Comparison of ENCODE assay signal across 14 mouse cellular contexts in genomic region chr6:53806591-53807023, GRCm38 (mm10). TPM values are rescaled to one million over a fixed set of nuclear protein-coding genes. Genes with fewer than 3 reads are reported as not detected.
DNase-seq lines count a peak whose midpoint lies in the region; ATAC-seq lines count a peak whose summit lies in the region.
"Had no signal": no experiment of that assay in that cellular context is flagged by ENCODE, and none has a peak within 500 bp of the region (broad histone marks: within the 10 kb centered on the region; RNA-seq: fewer than 3 reads in every experiment).

No protein-coding gene starts in this region.

- H3K27ac ChIP-seq in lung, embryonic 16.5 days (ENCODE audit: low read length) = no peak overlapping the region
- H3K27ac ChIP-seq in limb, embryonic 10.5 days = no peak overlapping the region
- H3K27ac ChIP-seq: embryonic facial prominence, embryonic 13.5 days had no signal

- H3K9ac ChIP-seq in lung, embryonic 16.5 days (ENCODE audit: low read length) = no peak overlapping the region
- H3K9ac ChIP-seq: embryonic facial prominence, embryonic 13.5 days; liver, postnatal 0 days had no signal

- H3K27me3 ChIP-seq in lung, embryonic 16.5 days (ENCODE audit: control insufficient read depth, insufficient read depth, low read depth, low read length) = no peaks in the 10 kb centered on the region; the same call in 1 of the 2 replicates
- no peaks in the 10 kb centered on the region for H3K27me3 ChIP-seq in limb, embryonic 10.5 days (ENCODE audit: low read depth, poor library complexity, severe bottlenecking)
- H3K27me3 ChIP-seq: embryonic facial prominence, embryonic 13.5 days had no signal

- no peaks in the 10 kb centered on the region for H3K36me3 ChIP-seq in lung, embryonic 16.5 days (ENCODE audit: control insufficient read depth, insufficient read depth, low read length)
- no peaks in the 10 kb centered on the region for H3K36me3 ChIP-seq in limb, embryonic 10.5 days
- H3K36me3 ChIP-seq: embryonic facial prominence, embryonic 13.5 days; G1E had no signal

- H3K4me3 ChIP-seq in lung, embryonic 16.5 days (ENCODE audit: low read length) = no peak overlapping the region
- no peak overlapping the region for H3K4me3 ChIP-seq in limb, embryonic 10.5 days
- H3K4me3 ChIP-seq: embryonic facial prominence, embryonic 13.5 days had no signal

- no peak overlapping the region for H3K4me2 ChIP-seq in lung, embryonic 16.5 days (ENCODE audit: low read depth, low read length)
- H3K4me2 ChIP-seq: embryonic facial prominence, embryonic 13.5 days had no signal

- peak; percentile 52 for DNase-seq in adrenal gland, postnatal 10 days
- no peak for DNase-seq in adrenal gland, postnatal 4 days (ENCODE audit: low spot score in 2 of 2)
- no peak for DNase-seq in lung, postnatal 25 days (ENCODE audit: low spot score)
- DNase-seq in embryo, embryonic 10.5 days (ENCODE audit: low spot score) = peak; percentile 72
- peak; percentile 28 for DNase-seq in limb, embryonic 10.5 days (ENCODE audit: low spot score)
- DNase-seq in layer of hippocampus, adult 11-12 months (ENCODE audit: low spot score) = no peak
- DNase-seq in liver = no peak
- DNase-seq: heart, postnatal 14 days; liver, postnatal 0 days had no signal

- H3K4me1 ChIP-seq in lung, embryonic 16.5 days (replicated peaks; ENCODE audit: control insufficient read depth, insufficient read depth, low read length) = peaks cover 13% of the 10 kb centered on the region
- H3K4me1 ChIP-seq in limb, embryonic 10.5 days = peaks cover 16% of the 10 kb centered on the region

- peak; percentile 51 for ATAC-seq in lung, embryonic 16.5 days (ENCODE audit: low read depth)
- ATAC-seq: activated CD4-positive, CD25-positive, alpha-beta regulatory T cell, adult 4 months; forebrain, embryonic 14.5 days; liver, postnatal 0 days had no signal

- WGBS in lung, embryonic 16.5 days = 28% methylated on average over 8 of the region's 8 CpGs
- WGBS in limb, embryonic 10.5 days = 43% methylated on average over 8 of the region's 8 CpGs

- H3K9me3 ChIP-seq in lung, embryonic 16.5 days (ENCODE audit: control insufficient read depth, low read length) = no peaks in the 10 kb centered on the region
- H3K9me3 ChIP-seq in limb, embryonic 10.5 days (replicated peaks) = no peaks in the 10 kb centered on the region
- H3K9me3 ChIP-seq: embryonic facial prominence, embryonic 13.5 days had no signal

RNA-seq across cellular contexts. Expression of gene Tril, which starts 14.0 kb away (rescaled TPM):
- total RNA-seq in adrenal gland, postnatal 10 days (2021) = 10 to 100 TPM; 14.2 to 17.8 TPM
- 10 to 100 TPM; 32.3 to 45.3 TPM for total RNA-seq in adrenal gland, postnatal 4 days (2021)
- polyA plus RNA-seq in lung, embryonic 16.5 days (2015; fragmentation: Nextera tagmentation; extraction: Ambion mirVana) = 33.9 and 38.9 TPM in 2 replicates
- 86.9 and 97.3 TPM in 2 replicates for polyA plus RNA-seq in limb, embryonic 10.5 days (2016; fragmentation: Nextera tagmentation; extraction: Ambion mirVana)
- polyA plus RNA-seq: activated CD4-positive, CD25-positive, alpha-beta regulatory T cell, adult 4 months; G1E had no signal

Comparison
In these comparisons a context has a peak if more than half of its experiments do, and no peak if none do; other contexts are left out.
1. DNase-seq: peak in adrenal gland, postnatal 10 days (single experiment), embryo, embryonic 10.5 days (single experiment) and limb, embryonic 10.5 days (single experiment); none in adrenal gland, postnatal 4 days (0 of 2), lung, postnatal 25 days (single experiment), layer of hippocampus, adult 11-12 months (single experiment) and liver (single experiment).